Mouse (Mus musculus): ENCODE measurements around the gene Ttc7. TPM values are rescaled to one million over a fixed set of nuclear protein-coding genes. Genes with fewer than 3 reads are reported as not detected.
"Not testable (repeated sequence)": the region's sequence is repeated elsewhere in the genome, so short reads cannot be mapped to it uniquely, and the experiment has no call there.

Gene Ttc7
- polyA plus RNA-seq, 1 experiment from 2014 or later, result 5.3 TPM

GRCm38 (mm10) chr17:87289367-87289766, 6.7 kb downstream of the Ttc7 start:
- H3K4me1 ChIP-seq (replicated peaks), result peaks cover 3% of the 10 kb centered on the region
- H3K27me3 ChIP-seq, result peaks cover 12% of the 10 kb centered on the region
- H3K9ac ChIP-seq, result no peak overlapping the region
- no peak for ATAC-seq (ENCODE audit: low FRiP score, low read depth)
- H3K4me2 ChIP-seq, result no peak overlapping the region
- no peak overlapping the region for H3K4me3 ChIP-seq
- no peaks in the 10 kb centered on the region for H3K36me3 ChIP-seq
- H3K27ac ChIP-seq (replicated peaks), result no peak overlapping the region
- WGBS, result 73% methylated on average over 5 of the region's 5 CpGs
- H3K9me3 ChIP-seq, result no peaks in the 10 kb centered on the region

GRCm38 (mm10) chr17:87291037-87291436, 8.4 kb downstream of the Ttc7 start:
- Histone ChIP-seq H3K36me3 (no peaks in the 10 kb centered on the region), H3K4me3 (no peak overlapping the region), H3K9me3 (no peaks in the 10 kb centered on the region), H3K4me2 (no peak overlapping the region), H3K27me3 (no peaks in the 10 kb centered on the region; the same call in none of the 2 replicates), H3K4me1 (replicated peaks) (no peaks in the 10 kb centered on the region; the same call in 1 of the 2 replicates), H3K9ac (no peak overlapping the region), H3K27ac (replicated peaks) (no peak overlapping the region)
- no peak for ATAC-seq (ENCODE audit: low FRiP score, low read depth)
- WGBS, result 89% methylated on average over 7 of the region's 7 CpGs

GRCm38 (mm10) chr17:87291782-87292181, 9.1 kb downstream of the Ttc7 start:
- no peaks in the 10 kb centered on the region; the same call in 1 of the 2 replicates for H3K27me3 ChIP-seq
- H3K4me2 ChIP-seq, result no peak overlapping the region
- no peaks in the 10 kb centered on the region for H3K36me3 ChIP-seq
- H3K4me1 ChIP-seq (replicated peaks), result no peaks in the 10 kb centered on the region; the same call in 1 of the 2 replicates
- H3K9ac ChIP-seq, result no peak overlapping the region
- H3K9me3 ChIP-seq, result no peaks in the 10 kb centered on the region
- H3K4me3 ChIP-seq, result no peak overlapping the region
- H3K27ac ChIP-seq (replicated peaks), result no peak overlapping the region
- WGBS, result 93% methylated on average over 5 of the region's 5 CpGs
- no peak for ATAC-seq (ENCODE audit: low FRiP score, low read depth)

GRCm38 (mm10) chr17:87293125-87293524, 10.4 kb downstream of the Ttc7 start:
- Histone ChIP-seq H3K4me2 (no peak overlapping the region), H3K27ac (replicated peaks) (no peak overlapping the region), H3K9ac (no peak overlapping the region), H3K27me3 (no peaks in the 10 kb centered on the region), H3K36me3 (no peaks in the 10 kb centered on the region), H3K9me3 (no peaks in the 10 kb centered on the region), H3K4me3 (no peak overlapping the region), H3K4me1 (replicated peaks) (no peaks in the 10 kb centered on the region; the same call in 1 of the 2 replicates)
- no peak for ATAC-seq (ENCODE audit: low FRiP score, low read depth)
- WGBS, result 94% methylated on average over 5 of the region's 5 CpGs

- Histone ChIP-seq H3K4me2 (no peak overlapping the region), H3K27ac (replicated peaks) (no peak overlapping the region), H3K9ac (no peak overlapping the region), H3K27me3 (no peaks in the 10 kb centered on the region), H3K4me3 (no peak overlapping the region), H3K36me3 (no peaks in the 10 kb centered on the region), H3K4me1 (replicated peaks) (no peaks in the 10 kb centered on the region), H3K9me3 (no peaks in the 10 kb centered on the region)
- no peak for ATAC-seq (ENCODE audit: low FRiP score, low read depth)
- WGBS, result 89% methylated on average over 7 of the region's 7 CpGs
Observed at GRCm38 (mm10) chr17:87295738-87296137, 13.1 kb downstream of the Ttc7 start.

GRCm38 (mm10) chr17:87296701-87297100, 14.0 kb downstream of the Ttc7 start:
- H3K4me2 ChIP-seq; H3K9me3 ChIP-seq; H3K4me1 ChIP-seq (replicated peaks); ATAC-seq (ENCODE audit: low FRiP score, low read depth); H3K27me3 ChIP-seq; H3K27ac ChIP-seq (replicated peaks); H3K4me3 ChIP-seq; H3K36me3 ChIP-seq; H3K9ac ChIP-seq: not testable (repeated sequence)
- WGBS, result 95% methylated on average over 1 of the region's 1 CpGs

- no peak overlapping the region for H3K4me2 ChIP-seq
- no peaks in the 10 kb centered on the region for H3K36me3 ChIP-seq
- H3K4me1 ChIP-seq (replicated peaks), result no peaks in the 10 kb centered on the region
- ATAC-seq (ENCODE audit: low FRiP score, low read depth), result no peak
- no peak overlapping the region for H3K4me3 ChIP-seq
- H3K9ac ChIP-seq, result no peak overlapping the region
- no peaks in the 10 kb centered on the region for H3K9me3 ChIP-seq
- WGBS, result 88% methylated on average over 6 of the region's 6 CpGs
- H3K27ac ChIP-seq (replicated peaks), result no peak overlapping the region
- no peaks in the 10 kb centered on the region for H3K27me3 ChIP-seq
Observed at GRCm38 (mm10) chr17:87298944-87299343, 16.3 kb downstream of the Ttc7 start.

GRCm38 (mm10) chr17:87300340-87300739, 17.7 kb downstream of the Ttc7 start:
- no peak for ATAC-seq (ENCODE audit: low FRiP score, low read depth)
- Histone ChIP-seq H3K27me3 (no peaks in the 10 kb centered on the region), H3K36me3 (no peaks in the 10 kb centered on the region), H3K4me3 (no peak overlapping the region), H3K9ac (no peak overlapping the region), H3K9me3 (no peaks in the 10 kb centered on the region), H3K4me1 (replicated peaks) (no peaks in the 10 kb centered on the region), H3K27ac (replicated peaks) (no peak overlapping the region), H3K4me2 (no peak overlapping the region)
- 86% methylated on average over 10 of the region's 10 CpGs for WGBS

- H3K4me3 ChIP-seq; H3K9me3 ChIP-seq; H3K27ac ChIP-seq (replicated peaks); H3K36me3 ChIP-seq; H3K9ac ChIP-seq; ATAC-seq (ENCODE audit: low FRiP score, low read depth); H3K4me2 ChIP-seq; H3K27me3 ChIP-seq; H3K4me1 ChIP-seq (replicated peaks): not testable (repeated sequence)
- 79% methylated on average over 9 of the region's 9 CpGs for WGBS
Observed at GRCm38 (mm10) chr17:87301607-87302006, 18.9 kb downstream of the Ttc7 start.

- no peak overlapping the region for H3K4me3 ChIP-seq
- ATAC-seq (ENCODE audit: low FRiP score, low read depth), result no peak
- H3K9ac ChIP-seq, result no peak overlapping the region
- no peaks in the 10 kb centered on the region for H3K9me3 ChIP-seq
- H3K36me3 ChIP-seq, result no peaks in the 10 kb centered on the region
- 85% methylated on average over 13 of the region's 13 CpGs for WGBS
- H3K27ac ChIP-seq (replicated peaks), result no peak overlapping the region
- H3K27me3 ChIP-seq, result no peaks in the 10 kb centered on the region
- H3K4me2 ChIP-seq, result no peak overlapping the region
- H3K4me1 ChIP-seq (replicated peaks), result no peaks in the 10 kb centered on the region
Observed at GRCm38 (mm10) chr17:87302014-87302794, 19.5 kb downstream of the Ttc7 start.

GRCm38 (mm10) chr17:87304151-87304894, 21.6 kb downstream of the Ttc7 start:
- Histone ChIP-seq H3K4me1 (replicated peaks) (no peaks in the 10 kb centered on the region), H3K4me3 (no peak overlapping the region), H3K4me2 (no peak overlapping the region), H3K36me3 (no peaks in the 10 kb centered on the region), H3K9ac (no peak overlapping the region), H3K9me3 (no peaks in the 10 kb centered on the region), H3K27me3 (no peaks in the 10 kb centered on the region), H3K27ac (replicated peaks) (no peak overlapping the region)
- ATAC-seq (ENCODE audit: low FRiP score, low read depth), result no peak
- WGBS, result 87% methylated on average over 11 of the region's 11 CpGs

- no peaks in the 10 kb centered on the region for H3K9me3 ChIP-seq
- no peak overlapping the region for H3K4me2 ChIP-seq
- no peak overlapping the region for H3K4me3 ChIP-seq
- no peak for ATAC-seq (ENCODE audit: low FRiP score, low read depth)
- no peak overlapping the region for H3K27ac ChIP-seq (replicated peaks)
- WGBS, result 90% methylated on average over 8 of the region's 8 CpGs
- H3K27me3 ChIP-seq, result no peaks in the 10 kb centered on the region
- H3K9ac ChIP-seq, result no peak overlapping the region
- H3K4me1 ChIP-seq (replicated peaks), result no peaks in the 10 kb centered on the region
- H3K36me3 ChIP-seq, result no peaks in the 10 kb centered on the region
Observed at GRCm38 (mm10) chr17:87305065-87305464, 22.4 kb downstream of the Ttc7 start.
